Mouse (Mus musculus): ENCODE results near the gene Insyn1.

GRCm38 (mm10) chr9:58442105-58443010, 46.0 kb upstream of the Insyn1 start:
- TF ChIP-seq CTCF (IDR thresholded peaks at IDR 0.05; ENCODE audit: borderline replicate concordance, insufficient read depth, low read depth, low read length) (no peak), POLR2A (IDR thresholded peaks at IDR 0.05; ENCODE audit: borderline replicate concordance, insufficient read depth, low read length) (no peak)
